Mouse (Mus musculus) mouse embryonic stem cell (cell line): ENCODE data around the gene Smim14.

Source experiments
- in situ Hi-C, 2 experiments: fragments of 300-500 bp; cut with MboI; formaldehyde crosslinking; loops; 1 replicate in 1 of 2; 3 replicates in 1 of 2; pipeline ENCODE4 v1.14.3; 2019 to 2020; ENCODE audit warnings: low sequenced_read_pairs in 2 of 2, low pct_unique_long_range_greater_than_20kb in 1 of 2, mixed read lengths in 1 of 2; ENCODE audit not compliant: unreplicated experiment in 1 of 2

Gene Smim14

GRCm38 (mm10) chr5:65531283-65531682 is 5.7 kb downstream of the Smim14 start:
- in situ Hi-C loops: no loop called here

- in situ Hi-C loops: no loop called here
Measured at GRCm38 (mm10) chr5:65525674-65526443, 11.1 kb downstream of the Smim14 start.

DNA sequence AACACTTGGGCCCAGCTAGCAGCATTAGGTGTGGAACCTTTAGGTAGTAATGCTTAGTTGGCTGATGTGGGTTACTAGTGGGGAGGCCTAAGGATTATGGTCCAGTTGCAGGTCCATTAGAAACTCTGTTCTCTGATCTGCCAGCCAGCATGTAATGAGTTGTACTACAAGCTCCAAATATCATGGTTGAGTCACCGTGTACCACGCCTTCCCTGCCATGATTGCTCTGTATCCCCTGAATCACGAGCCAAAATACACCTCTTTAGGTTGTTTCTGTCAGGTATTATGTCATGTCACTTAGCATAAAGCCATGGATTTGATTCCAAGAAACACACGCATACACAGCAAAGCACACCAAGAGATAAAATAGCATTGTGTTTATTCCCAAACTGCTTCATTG is 12.2 kb downstream of the Smim14 start:
- in situ Hi-C loops: no loop called here

GRCm38 (mm10) chr5:65521803-65522202 is 15.2 kb downstream of the Smim14 start:
- in situ Hi-C loops: no loop called here

- in situ Hi-C loops: no loop called here
Measured at GRCm38 (mm10) chr5:65514635-65515278, 22.2 kb downstream of the Smim14 start.

DNA sequence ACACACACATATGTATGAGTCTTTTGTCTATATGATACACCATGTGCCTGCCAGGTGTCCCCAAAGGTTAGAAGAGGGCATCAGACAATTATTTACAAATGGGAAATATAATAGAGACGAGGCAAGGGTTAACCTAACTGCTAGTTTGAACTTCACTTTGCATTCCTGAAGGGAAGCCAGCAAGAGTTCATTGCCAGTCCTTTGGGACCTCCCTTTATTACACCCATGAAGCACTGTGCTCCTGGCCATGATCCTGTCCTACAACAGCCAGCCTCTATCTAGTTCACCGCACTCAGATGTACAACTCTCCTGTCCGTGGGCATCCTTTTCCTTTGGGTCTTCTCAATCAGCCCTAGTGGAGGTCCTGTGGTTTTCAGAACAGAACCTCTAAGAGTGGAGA is 23.5 kb downstream of the Smim14 start:
- in situ Hi-C loops: no loop called here

DNA sequence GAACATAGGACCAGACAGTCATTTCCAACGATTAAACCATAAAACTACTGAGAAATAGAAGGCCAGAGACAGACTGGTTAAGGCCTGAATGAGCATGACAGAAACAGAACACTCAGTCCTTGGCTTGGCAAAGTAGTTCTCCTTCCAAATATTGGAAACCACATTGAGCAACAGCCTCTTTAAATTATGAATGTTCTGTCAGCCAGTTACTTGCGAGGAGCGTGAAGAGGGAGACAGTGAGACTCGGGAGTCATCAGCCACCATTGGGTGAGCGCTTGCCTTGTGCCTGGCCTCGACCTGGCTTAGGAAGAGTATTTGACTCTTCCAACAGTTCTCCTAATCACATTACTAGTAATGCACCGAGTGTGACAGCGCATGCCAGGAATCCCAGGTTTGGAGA is 28.6 kb downstream of the Smim14 start:
- in situ Hi-C loops: no loop called here

- in situ Hi-C loops: no loop called here
Measured at GRCm38 (mm10) chr5:65505786-65506185, 31.2 kb downstream of the Smim14 start.

GRCm38 (mm10) chr5:65501407-65501806 is 35.6 kb downstream of the Smim14 start:
- in situ Hi-C loops: no loop called here

- in situ Hi-C loops: no loop called here
Measured at GRCm38 (mm10) chr5:65500231-65500630, 36.8 kb downstream of the Smim14 start.

DNA sequence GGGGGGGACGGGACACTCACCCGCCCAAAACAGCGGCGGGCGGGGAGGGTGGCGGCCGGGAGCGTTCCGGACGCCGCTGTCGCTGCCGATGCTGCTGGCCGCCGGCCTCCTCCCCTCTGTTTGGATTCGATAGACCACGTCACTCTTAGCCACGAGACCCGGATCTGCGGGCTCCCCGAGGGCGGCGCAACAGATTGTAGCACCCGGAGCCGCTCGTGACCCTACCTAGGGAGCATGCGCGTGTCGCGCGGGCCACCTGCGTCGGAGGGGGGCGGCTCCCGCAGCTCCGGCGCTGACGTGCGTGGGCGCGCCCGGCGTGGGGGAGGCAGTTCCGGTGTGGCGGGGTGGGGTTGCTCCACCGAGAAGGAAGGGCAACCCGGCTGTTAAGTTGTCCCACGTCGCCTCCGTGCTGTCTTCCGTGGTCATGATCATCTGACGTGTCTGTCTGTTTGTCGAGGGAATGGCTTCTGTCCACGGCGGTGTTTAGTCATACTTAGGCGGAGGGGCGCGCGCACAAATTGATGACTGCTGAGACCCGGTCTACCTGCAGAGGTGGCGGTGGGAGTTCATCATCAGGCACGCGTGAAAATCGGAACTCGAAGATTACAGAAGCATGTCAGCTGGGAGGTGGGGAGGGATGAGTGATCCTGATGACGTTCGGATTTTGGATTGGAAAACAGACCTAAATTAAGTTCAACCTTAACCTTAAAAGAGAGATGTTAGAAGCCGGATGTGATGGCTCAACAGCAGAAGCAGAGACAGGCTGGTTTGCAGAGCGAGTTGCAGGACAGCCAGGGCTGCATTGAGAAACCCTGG is 44.1 kb downstream of the Smim14 start, which contains the start of gene Gm43552:
Gene Gm43552, minus strand, starts transcription at position 118 of the 816 bp plus-strand sequence.
- in situ Hi-C loops: no loop called here

- in situ Hi-C loops: no loop called here
Measured at GRCm38 (mm10) chr5:65491767-65492715, 44.9 kb downstream of the Smim14 start.

DNA sequence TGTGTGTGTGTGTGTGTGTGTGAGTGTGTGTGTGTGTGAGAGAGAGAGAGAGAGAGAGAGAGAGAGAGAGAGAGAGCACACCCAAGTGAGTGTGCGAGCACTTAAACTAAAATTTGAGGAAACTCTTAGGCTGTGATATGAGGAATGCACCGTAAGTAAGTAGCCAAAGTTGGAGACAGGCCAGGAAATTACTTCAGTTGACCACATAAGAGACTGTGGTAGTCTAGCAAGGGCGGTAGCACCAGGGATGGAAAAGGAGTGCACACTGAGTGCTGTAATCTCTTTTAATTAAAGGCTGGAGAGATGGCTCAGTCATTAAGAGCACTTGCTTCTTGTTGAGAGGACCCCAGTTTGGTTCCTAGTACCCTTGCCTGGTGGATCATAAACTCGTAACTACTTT is 47.2 kb downstream of the Smim14 start:
- in situ Hi-C loops: no loop called here

- in situ Hi-C loops: no loop called here
Measured at GRCm38 (mm10) chr5:65488725-65489124, 48.3 kb downstream of the Smim14 start.

GRCm38 (mm10) chr5:65487381-65487780 is 49.6 kb downstream of the Smim14 start:
- in situ Hi-C loops: no loop called here

GRCm38 (mm10) chr5:65486514-65486913 is 50.5 kb downstream of the Smim14 start:
- in situ Hi-C loops: no loop called here

- in situ Hi-C loops: no loop called here
Measured at GRCm38 (mm10) chr5:65482996-65483395, 54.0 kb downstream of the Smim14 start.

GRCm38 (mm10) chr5:65480511-65480910 is 56.5 kb downstream of the Smim14 start:
- in situ Hi-C loops: no loop called here
